Mouse (Mus musculus) liver, embryonic 16.5 days (tissue): ENCODE results near the gene Zc3h14. TPM values are rescaled to one million over a fixed set of nuclear protein-coding genes. Genes with fewer than 3 reads are reported as not detected.

Experiments used
- ATAC-seq: fragments of 200-750 bp; cut with Nextera tagmentation; 2 replicates; pipeline ENCODE4 v1.8.0; 2017; ENCODE audit warnings: low read depth, mild to moderate bottlenecking, moderate number of reproducible peaks, moderate library complexity
- H3K27ac ChIP-seq: fragments of 300-500 bp; sonication (generic); 2 replicates; pipeline ENCODE4 v1.5.1; 2014; ENCODE audit warnings: mild to moderate bottlenecking, low read length
- H3K27me3 ChIP-seq: fragments of 300-500 bp; sonication (generic); 2 replicates; pipeline ENCODE4 v1.6.1; 2014; ENCODE audit warnings: low read depth, low read length, mixed read lengths; ENCODE audit not compliant: control insufficient read depth, insufficient read depth
- H3K36me3 ChIP-seq: fragments of 300-500 bp; sonication (generic); 2 replicates; pipeline ENCODE4 v1.6.1; 2014; ENCODE audit warnings: mild to moderate bottlenecking; ENCODE audit not compliant: control insufficient read depth, insufficient read depth
- H3K4me1 ChIP-seq: fragments of 300-500 bp; sonication (generic); 2 replicates; pipeline ENCODE4 v1.6.1; 2014; ENCODE audit warnings: low read depth, low read length, mixed read lengths; ENCODE audit not compliant: control insufficient read depth
- H3K4me2 ChIP-seq: fragments of 300-500 bp; sonication (generic); 2 replicates; pipeline ENCODE4 v1.6.1; 2014; ENCODE audit warnings: low read depth, low read length, mixed read lengths
- H3K4me3 ChIP-seq: fragments of 300-500 bp; sonication (generic); 2 replicates; pipeline ENCODE4 v1.5.1; 2014; ENCODE audit warnings: low read depth, mild to moderate bottlenecking, low read length
- H3K9ac ChIP-seq: fragments of 300-500 bp; sonication (generic); 2 replicates; pipeline ENCODE4 v1.6.1; 2014; ENCODE audit warnings: low read depth, low read length
- H3K9me3 ChIP-seq: fragments of 300-500 bp; sonication (generic); replicated peaks from 2 replicates; pipeline ENCODE4 v1.6.1; 2016; ENCODE audit warnings: low read length; ENCODE audit not compliant: control insufficient read depth
- WGBS: fragments of 180-500 bp; shearing (Covaris S2); extraction: QIAGEN DNeasy Blood & Tissue Kit; methylation state at CpG from one replicate; pipeline ENCODE4 v1.1.7; 2014; ENCODE audit not compliant: insufficient replicate concordance; 5-methylcytosine and 5-hydroxymethylcytosine counted together
- polyA plus RNA-seq: library from polyadenylated mRNA; unstranded; fragments of >200 nt; fragmentation: Nextera tagmentation; extraction: Ambion mirVana; gene quantifications from 2 replicates; pipeline ENCODE4 v1.2.1, GENCODE M21; 2015

The Zc3h14 gene
- polyA plus RNA-seq, 1 experiment from 2014 or later = 30.8 TPM

- 76% methylated on average over 6 of the region's 6 CpGs for WGBS
- no peak overlapping the region for H3K4me3 ChIP-seq
- no peaks in the 10 kb centered on the region for H3K4me1 ChIP-seq
- no peak for ATAC-seq
- H3K27ac ChIP-seq = no peak overlapping the region
- H3K4me2 ChIP-seq = no peak overlapping the region
- H3K36me3 ChIP-seq = peaks cover 32% of the 10 kb centered on the region
- no peak overlapping the region for H3K9ac ChIP-seq
- no peaks in the 10 kb centered on the region for H3K27me3 ChIP-seq
- H3K9me3 ChIP-seq = no peaks in the 10 kb centered on the region
Measured at GRCm38 (mm10) chr12:98757636-98758035, 10.9 kb downstream of the Zc3h14 start.

- no peak overlapping the region for H3K27ac ChIP-seq
- no peaks in the 10 kb centered on the region for H3K4me1 ChIP-seq
- no peak overlapping the region for H3K9ac ChIP-seq
- no peak for ATAC-seq
- peaks cover 28% of the 10 kb centered on the region for H3K36me3 ChIP-seq
- H3K27me3 ChIP-seq = no peaks in the 10 kb centered on the region
- no peaks in the 10 kb centered on the region for H3K9me3 ChIP-seq
- H3K4me2 ChIP-seq = no peak overlapping the region
- no peak overlapping the region for H3K4me3 ChIP-seq
- WGBS = 71% methylated on average over 6 of the region's 6 CpGs
Measured at GRCm38 (mm10) chr12:98759700-98760099, 12.9 kb downstream of the Zc3h14 start.

- no peak overlapping the region for H3K4me2 ChIP-seq
- no peak overlapping the region for H3K27ac ChIP-seq
- H3K36me3 ChIP-seq = peaks cover 14% of the 10 kb centered on the region
- ATAC-seq = no peak
- H3K4me1 ChIP-seq = no peaks in the 10 kb centered on the region
- H3K9me3 ChIP-seq = no peaks in the 10 kb centered on the region
- H3K27me3 ChIP-seq = no peaks in the 10 kb centered on the region
- no peak overlapping the region for H3K4me3 ChIP-seq
- 81% methylated on average over 2 of the region's 2 CpGs for WGBS
- H3K9ac ChIP-seq = no peak overlapping the region
Measured at GRCm38 (mm10) chr12:98766241-98766640, 19.5 kb downstream of the Zc3h14 start.

DNA sequence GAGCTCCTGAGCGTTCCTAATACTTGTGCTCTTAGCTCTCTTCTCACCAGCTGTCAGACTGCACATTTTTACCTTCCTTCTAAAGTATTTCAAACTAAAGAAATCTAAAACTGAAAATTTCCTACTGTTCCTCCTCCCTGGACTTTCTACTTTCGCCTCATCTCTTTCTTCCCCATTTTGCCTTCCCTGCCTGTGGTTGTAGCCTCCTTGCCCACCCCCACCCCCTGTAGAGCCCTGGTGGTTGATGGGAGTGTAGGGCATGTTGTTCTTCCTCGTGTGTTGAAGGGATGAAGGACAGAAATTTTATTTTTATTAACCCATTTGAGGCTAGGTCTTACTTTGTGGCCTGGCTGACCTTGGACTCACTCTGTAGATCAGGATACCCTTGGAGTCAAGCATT lies 30.7 kb downstream of the Zc3h14 start:
- WGBS = 57% methylated on average over 3 of the region's 3 CpGs

GRCm38 (mm10) chr12:98779148-98779547 lies 32.4 kb downstream of the Zc3h14 start:
- WGBS = 69% methylated on average over 4 of the region's 4 CpGs
- Histone ChIP-seq H3K4me3 (no peak overlapping the region), H3K9ac (no peak overlapping the region), H3K27me3 (no peaks in the 10 kb centered on the region), H3K27ac (no peak overlapping the region), H3K4me2 (no peak overlapping the region), H3K9me3 (no peaks in the 10 kb centered on the region), H3K4me1 (no peaks in the 10 kb centered on the region), H3K36me3 (peaks cover 34% of the 10 kb centered on the region)
- no peak for ATAC-seq

More for the DNA sequence above, 30.7 kb downstream of the Zc3h14 start:
- H3K4me1 ChIP-seq = no peaks in the 10 kb centered on the region
- no peak overlapping the region for H3K9ac ChIP-seq
- ATAC-seq = no peak
- H3K4me2 ChIP-seq = no peak overlapping the region
- H3K27ac ChIP-seq = no peak overlapping the region
- H3K9me3 ChIP-seq = no peaks in the 10 kb centered on the region
- no peak overlapping the region for H3K4me3 ChIP-seq
- H3K36me3 ChIP-seq = peaks cover 30% of the 10 kb centered on the region
- no peaks in the 10 kb centered on the region for H3K27me3 ChIP-seq

- H3K4me1 ChIP-seq = no peaks in the 10 kb centered on the region
- H3K36me3 ChIP-seq = peaks cover 38% of the 10 kb centered on the region
- no peaks in the 10 kb centered on the region for H3K9me3 ChIP-seq
- no peaks in the 10 kb centered on the region for H3K27me3 ChIP-seq
- no peak for ATAC-seq
- H3K9ac ChIP-seq = no peak overlapping the region
- no peak overlapping the region for H3K4me3 ChIP-seq
- no peak overlapping the region for H3K27ac ChIP-seq
- H3K4me2 ChIP-seq = no peak overlapping the region
- 91% methylated on average over 1 of the region's 1 CpGs for WGBS
Measured at GRCm38 (mm10) chr12:98784251-98784650, 37.5 kb downstream of the Zc3h14 start.

- peaks cover 4% of the 10 kb centered on the region; the same call in 1 of the 2 replicates for H3K36me3 ChIP-seq
- H3K4me1 ChIP-seq = no peaks in the 10 kb centered on the region
- H3K4me3 ChIP-seq = no peak overlapping the region
- H3K27me3 ChIP-seq = no peaks in the 10 kb centered on the region
- 84% methylated on average over 3 of the region's 3 CpGs for WGBS
- no peak for ATAC-seq
- no peak overlapping the region for H3K4me2 ChIP-seq
- no peak overlapping the region for H3K9ac ChIP-seq
- no peak overlapping the region for H3K27ac ChIP-seq
- no peaks in the 10 kb centered on the region for H3K9me3 ChIP-seq
Measured at GRCm38 (mm10) chr12:98795731-98796318, 49.1 kb downstream of the Zc3h14 start.

DNA sequence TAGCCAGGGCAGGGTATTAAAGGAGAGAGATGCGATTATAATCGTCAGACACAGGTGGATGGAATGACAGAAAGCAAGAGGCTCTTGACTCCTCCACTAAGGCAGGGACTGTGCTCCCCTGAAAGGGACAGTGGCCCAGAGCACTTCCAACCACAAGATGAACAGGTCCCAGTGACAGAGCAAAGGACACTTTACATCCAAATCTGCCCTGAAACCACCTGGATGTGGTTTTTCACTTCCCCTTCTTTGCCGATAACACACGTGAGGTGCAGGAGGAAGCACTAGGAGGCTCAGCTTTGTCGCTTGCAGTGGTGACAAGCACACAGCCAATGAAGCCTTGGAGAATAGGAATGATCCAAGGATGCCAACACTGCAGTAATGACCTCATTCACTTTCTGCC lies 53.6 kb downstream of the Zc3h14 start:
- Histone ChIP-seq H3K9me3 (no peaks in the 10 kb centered on the region), H3K4me3 (no peak overlapping the region), H3K4me1 (no peaks in the 10 kb centered on the region), H3K36me3 (no peaks in the 10 kb centered on the region), H3K9ac (no peak overlapping the region), H3K4me2 (no peak overlapping the region), H3K27ac (no peak overlapping the region), H3K27me3 (no peaks in the 10 kb centered on the region)
- ATAC-seq = no peak
- 41% methylated on average over 5 of the region's 5 CpGs for WGBS

- no peak overlapping the region for H3K27ac ChIP-seq
- ATAC-seq = no peak
- 53% methylated on average over 3 of the region's 3 CpGs for WGBS
Measured at GRCm38 (mm10) chr12:98802245-98802644, 55.5 kb downstream of the Zc3h14 start.

More at GRCm38 (mm10) chr12:98802245-98802644, 55.5 kb downstream of the Zc3h14 start:
- H3K4me1 ChIP-seq = no peaks in the 10 kb centered on the region
- H3K36me3 ChIP-seq = no peaks in the 10 kb centered on the region
- no peak overlapping the region for H3K4me3 ChIP-seq
- no peak overlapping the region for H3K9ac ChIP-seq
- H3K9me3 ChIP-seq = no peaks in the 10 kb centered on the region
- no peak overlapping the region for H3K4me2 ChIP-seq
- no peaks in the 10 kb centered on the region for H3K27me3 ChIP-seq
